Mouse (Mus musculus) megakaryocyte progenitor cell, adult 5-6 weeks (primary cell): ENCODE measurements at regions not wholly inside any gene's neighbourhood (a gene's known extent, or its start where the extent isn't known, plus 50 kb on each side); places are given as distances from the start of the nearest gene placed in this dataset.

Source experiments
- ATAC-seq: replicated peaks from 2 replicates; pipeline ENCODE4 v1.8.0; 2016; ENCODE audit warnings: mild to moderate bottlenecking, moderate TSS enrichment, inconsistent platforms; ENCODE audit not compliant: poor library complexity

DNA sequence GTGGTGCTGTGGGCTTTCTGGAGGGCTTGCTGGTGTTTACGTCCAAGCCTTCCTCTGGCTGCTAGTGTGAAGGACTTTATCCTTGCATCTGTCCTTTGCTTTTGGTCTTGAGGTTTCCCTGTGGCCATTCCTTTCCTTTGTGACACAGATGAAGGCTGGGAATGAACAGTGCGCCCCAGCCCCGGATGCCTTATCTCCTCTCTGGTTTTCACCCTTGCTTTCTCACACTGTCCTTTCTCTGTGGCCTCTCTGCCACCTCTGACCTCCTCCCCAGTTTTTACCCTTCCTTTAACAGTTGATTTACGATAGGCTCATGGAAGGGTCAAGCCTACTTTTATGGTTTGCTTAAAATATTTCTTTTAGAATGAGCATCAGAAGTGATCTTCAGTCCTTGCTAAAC lies 53.2 kb downstream of the Gas1 start:
- ATAC-seq = no peak

DNA sequence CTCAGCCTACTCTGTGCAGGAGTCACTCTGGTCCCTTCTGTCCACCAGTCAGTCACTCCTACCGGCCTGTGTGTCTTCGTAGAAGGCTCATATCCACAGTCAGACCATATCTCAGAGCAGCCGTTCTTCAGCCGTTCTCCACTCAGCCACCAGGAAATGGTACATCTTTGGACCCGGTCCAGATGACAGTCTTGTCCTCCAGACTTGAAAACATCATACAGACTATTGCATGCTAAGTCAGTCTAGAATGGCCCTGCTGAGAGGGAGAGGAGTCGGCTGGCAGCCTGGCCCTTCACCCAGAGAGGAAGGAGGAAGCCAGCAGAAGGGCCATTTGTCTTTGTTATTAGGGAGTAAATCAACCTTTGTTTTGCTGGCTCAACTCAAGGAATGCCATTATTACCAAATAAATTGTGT lies 54.0 kb downstream of the Gas1 start:
- ATAC-seq = no peak

DNA sequence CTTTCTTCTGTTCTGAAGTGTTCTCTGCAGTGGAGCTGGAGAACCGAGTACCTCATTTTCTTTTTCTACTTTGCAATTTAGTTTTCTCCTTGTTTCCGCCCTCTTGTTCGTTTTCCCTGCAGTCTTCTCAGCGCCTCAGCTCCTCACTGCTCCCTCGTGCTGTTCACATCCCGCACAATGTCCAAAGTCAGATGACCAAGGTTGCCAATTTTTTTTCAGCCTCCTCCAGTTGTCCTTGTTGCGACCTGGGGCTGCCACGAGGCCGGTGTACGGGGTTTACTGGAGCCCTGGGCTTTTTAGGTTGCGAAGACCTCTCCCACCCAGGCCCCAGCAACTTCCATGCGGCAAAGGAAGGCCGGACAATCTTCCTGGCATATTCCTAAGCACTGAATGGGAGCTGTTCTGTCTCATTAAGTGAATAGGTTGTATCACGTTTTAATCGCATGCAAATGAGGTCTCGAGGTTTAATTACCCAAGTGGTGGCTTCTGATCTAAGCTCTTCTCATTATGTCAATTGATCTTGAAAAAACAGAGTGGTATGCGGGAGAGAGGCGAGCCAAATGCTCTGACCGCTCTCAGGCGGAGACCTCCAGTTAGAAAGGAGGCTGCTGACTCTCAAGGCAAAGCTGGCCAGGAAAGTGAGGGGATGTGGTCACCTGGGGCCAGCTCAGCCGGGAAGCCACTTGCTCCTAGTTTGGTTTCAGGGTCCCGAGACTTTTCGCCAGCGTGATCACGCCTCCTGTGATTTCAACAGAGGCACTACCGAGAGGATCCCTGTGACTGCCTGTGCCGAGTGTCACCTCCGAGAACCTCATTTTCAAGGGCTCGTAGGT lies 54.6 kb downstream of the Gas1 start:
- no peak for ATAC-seq

DNA sequence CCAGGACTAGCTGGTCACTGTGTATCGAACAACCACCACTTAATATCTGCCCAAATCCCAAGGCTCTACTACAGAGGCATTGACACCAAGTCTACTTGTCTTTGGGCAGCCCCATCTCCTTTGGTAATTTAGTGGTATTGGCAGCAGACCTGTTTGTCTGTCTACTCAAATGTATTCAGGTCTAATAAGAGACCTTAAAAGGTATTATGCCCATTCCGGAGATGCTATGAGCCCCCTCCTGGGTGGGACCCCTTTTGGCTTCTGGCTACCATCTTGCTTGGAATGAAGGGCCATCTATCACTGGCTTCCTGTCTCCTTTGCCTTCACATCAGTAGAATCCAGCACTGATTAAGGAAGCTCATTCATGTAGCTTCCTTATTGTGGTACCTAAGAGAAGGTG lies 65.7 kb downstream of the Gas1 start:
- no peak for ATAC-seq

DNA sequence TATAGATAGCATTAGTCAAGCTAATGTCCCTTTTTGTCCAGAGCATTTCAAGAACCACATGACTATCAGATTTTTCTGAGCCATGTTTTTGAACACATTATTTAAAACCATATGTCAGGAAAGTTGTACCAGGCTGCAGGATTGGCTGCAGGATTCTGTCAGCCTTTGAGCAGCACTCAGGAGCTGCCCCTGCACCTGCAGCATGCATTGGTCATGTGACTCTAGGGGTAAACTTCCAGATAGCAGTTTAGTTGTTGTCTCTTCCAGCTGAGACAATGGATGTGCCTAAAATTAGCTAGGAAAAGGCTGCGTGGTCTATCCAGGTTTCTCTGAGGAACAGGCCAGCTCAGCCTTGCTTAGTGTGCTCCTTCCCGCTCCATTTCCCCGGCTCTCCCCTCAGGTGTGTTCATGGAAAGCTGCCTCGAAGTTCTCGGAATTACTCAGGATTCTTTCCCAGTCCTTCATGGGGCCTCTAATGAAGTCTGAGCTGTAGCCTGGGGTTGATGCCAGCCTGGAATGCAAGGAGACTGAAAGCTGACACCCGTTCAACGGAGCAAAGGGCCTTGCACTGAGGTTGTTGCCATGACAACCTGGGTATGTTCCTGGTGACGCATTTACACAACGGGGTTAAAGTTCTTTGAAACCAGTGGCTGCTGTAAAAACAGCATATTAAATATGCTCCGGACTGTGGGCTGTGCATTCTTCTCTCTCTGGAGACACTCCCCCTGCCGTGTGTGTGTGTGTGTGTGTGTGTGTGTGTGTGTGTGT lies 66.9 kb downstream of the Gas1 start:
- no peak for ATAC-seq

DNA sequence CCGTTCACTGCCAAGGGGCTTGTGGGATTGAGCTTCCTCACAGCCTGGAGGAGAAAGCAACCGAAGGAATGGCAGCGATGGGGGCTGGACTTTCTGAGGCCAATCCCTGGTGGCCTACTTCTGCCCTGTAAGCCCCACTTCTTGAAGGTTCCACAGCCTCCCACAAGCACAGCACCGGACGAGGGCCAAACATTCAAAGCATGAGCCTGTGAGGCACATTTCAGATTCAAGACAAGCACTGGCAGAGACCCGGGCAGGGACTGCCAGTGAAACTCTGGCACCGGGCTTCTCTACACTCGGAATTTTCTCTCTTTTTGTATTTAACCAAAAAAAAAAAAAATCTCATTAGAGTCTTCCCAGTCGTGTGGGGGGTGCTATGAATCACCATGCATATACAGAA lies 71.9 kb downstream of the Gas1 start:
- ATAC-seq = no peak

DNA sequence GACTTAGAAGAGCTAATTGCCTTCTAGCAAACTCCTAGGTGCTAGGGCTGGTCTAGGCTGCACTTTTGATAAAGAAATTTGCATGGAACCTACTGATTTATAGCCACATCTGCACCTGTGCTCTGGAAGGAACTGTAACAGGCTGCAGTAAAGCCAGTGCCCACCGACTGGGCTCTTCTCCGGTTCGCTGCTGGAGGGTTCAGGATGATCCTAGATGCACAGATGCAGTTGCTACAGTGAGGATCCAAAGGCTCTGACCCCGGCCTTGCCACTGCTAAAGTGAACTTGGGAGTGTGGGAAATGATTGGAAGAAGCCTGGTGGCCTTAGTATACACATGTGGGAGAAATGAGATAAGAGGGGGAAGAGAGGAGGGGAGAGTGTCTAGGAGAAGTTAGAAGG lies 75.5 kb downstream of the Gas1 start:
- no peak for ATAC-seq

DNA sequence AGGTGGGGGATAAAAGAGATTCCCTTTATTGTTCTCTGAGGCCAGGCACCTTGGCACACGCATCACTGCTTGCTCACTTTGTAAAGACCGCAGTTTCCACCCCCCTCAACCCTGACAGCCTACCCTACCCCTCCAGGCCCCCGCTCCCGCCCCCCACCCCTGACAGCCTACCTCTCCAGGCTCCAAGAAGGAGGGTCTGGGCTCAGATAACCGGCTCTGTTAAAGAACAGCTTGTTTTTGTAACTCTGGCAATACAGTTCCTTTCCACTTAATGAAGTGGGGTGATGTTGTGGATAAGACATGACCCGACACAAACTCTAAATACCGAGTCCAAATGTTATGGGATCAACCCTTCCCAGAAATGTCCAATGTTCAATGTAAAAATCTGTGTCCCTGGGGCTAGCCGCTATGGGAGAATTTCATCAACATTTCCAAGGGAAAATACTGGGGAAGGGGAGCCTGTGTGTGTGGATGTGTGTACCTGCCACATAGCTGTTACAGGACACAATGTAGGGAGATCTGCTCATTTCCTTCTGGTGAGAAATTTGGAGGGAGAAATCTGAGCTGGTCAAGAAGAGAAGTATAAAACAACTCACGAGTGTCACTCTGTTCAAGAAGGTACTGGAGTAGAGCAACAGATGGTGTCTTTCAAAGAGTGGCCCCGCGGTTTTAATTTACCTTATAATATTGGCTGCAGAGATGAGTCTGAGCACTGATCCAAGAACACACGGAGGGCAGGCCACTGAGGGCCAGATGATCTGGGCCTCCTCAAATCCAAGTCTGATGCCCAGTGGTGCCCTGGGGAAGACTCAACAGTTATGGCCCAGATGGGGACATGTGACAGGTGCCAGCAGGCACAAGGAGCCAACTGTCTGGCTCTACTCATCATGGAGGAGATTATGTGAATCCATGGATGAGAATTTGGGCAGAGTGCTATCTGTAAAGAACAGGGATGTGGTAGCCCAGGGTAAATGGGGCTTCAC lies 76.7 kb downstream of the Gas1 start:
- ATAC-seq = no peak

DNA sequence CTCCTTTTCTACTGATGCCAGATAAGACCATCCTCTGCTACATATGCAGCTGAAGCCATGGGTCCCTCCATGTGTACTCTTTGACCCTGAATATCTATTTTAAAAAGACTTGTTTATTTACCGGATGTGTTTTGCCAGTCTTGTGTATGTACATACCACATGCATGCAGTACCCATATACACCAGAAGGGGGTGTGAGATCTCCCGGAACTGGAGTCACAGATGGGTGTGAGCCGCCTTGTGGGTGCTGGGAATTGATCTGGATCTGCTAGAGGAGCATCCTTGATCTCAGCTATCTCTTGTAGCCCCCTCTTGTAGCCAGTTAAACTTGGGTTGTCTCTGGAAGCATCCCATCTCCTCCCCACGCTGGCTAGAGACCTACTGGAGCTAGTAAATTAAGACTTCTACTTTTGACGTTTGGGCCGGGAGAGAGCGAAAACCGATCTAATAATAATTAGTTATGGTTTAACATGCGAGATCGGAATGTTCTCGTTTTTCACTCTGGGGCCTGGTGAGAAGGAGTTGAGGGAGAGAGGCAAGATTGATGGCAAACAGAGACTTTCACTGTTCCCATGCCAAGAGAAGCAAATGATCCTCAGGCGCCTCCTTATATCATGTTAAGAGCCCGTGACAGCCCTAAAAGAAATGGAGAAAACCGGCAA lies 77.6 kb downstream of the Gas1 start:
- ATAC-seq = no peak

DNA sequence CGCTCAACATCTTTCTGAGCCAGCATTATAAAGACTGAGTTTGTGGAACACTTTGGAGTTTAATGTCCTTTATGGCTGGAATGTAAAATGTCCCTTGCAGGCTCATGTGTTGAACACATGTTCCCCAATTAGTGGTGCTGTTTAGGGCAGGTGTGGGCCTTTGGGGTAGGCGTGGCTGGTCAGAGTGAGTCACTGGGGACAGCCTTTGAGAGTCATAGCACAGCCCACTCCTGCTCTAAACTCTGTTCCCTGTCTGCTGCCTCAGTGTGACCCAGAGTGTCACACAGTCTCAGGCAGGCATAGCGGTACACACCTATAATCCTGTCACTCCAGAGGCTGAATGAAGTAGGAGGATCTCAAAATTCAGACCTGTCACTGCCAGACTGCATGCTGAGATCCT lies 78.8 kb downstream of the Gas1 start:
- no peak for ATAC-seq

DNA sequence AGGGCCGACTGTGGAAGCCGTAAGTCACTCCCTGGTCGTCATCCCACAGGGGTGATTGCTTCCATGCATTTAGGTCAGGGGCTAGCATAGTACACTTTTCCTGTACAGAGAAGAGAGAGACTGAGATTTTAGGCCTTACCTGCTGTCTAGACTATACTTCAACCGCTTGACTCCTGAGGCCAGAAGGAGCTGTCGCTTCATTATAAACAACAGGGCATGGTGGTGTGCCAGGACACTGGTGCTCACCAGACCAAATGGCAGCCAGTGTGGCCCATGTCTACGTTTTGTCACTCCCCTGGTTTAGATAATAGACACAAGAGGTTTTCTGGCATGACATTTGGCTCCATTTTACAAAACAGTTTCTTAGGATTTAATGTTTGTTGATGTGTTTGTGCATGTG lies 79.4 kb downstream of the Gas1 start:
- ATAC-seq = no peak

DNA sequence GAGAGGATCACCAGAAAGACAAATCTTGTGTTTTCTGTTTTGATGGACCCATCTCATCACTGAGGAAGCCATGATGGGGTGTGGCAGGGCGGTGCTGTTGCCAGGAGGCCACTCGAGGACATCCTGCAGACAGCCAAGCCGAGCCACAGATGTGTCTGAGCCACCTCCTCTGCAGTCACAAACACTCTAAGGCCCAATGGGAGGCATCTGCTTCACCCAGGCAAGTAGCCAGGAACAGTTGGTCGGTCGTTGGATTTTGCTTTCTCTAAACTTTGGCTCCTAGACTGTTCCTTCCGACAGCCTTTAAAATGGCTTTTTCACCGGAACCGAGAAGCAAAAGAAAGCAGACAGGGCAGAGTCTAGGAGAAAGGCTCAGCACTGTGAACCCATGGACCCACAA lies 90.5 kb downstream of the Gas1 start:
- ATAC-seq = no peak

DNA sequence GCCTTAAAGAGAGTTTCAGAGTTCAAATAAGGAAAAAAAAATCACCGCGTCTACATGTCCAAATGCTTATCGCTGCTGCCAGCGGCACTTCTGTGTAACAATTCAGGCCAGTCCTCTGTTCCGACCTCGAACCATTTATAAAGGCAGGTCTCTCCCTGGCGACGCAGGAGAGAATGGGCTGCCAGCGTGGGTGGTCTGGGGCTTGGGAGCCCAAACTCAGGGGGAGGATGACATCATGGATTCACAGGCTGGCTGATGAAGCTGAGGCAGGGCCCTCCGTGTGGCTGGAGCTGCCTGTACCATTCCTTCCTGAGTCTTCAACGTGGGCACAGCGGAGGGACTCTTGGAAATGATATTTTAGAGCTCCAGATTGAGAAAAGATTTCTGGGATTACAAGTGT lies 92.2 kb downstream of the Gas1 start:
- ATAC-seq = no peak

DNA sequence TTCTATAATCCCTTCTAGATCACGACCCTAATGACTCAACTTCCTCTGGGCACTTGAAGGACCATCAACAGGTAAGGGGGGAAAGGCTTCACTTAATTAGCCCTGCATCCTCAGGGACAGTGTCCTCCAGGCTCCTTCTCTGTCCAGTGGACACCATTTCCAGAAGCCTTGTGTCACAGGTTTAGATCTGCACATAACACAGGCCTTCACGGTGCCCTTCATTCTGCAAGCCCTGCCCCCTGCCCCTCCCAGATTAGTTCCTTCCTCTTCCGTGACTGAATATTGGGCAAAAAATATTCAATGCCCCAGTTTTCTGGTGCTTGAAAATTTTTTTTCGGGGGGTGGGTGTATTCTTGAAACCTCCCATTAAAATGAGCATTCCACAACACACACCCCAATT lies 92.9 kb downstream of the Gas1 start:
- no peak for ATAC-seq

DNA sequence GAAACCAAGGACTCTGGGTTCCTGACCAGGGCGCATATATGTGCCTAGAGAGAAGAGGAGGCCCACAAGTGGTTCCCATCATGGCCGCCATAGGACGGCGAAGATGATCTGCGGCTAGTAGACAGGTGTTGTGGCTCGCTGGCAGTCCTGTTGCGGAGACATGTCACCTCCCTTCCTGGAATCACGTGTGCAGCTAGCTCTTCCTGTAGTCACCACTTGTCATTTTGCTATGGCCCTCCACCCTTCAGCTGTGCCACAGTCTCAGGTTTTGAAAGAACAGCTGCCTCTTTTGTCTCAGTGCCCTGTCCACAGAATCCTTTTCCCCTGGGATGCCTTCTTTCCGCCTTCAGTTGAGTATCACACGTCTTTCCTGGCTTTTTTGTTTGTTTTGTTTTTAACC lies 97.1 kb downstream of the Gas1 start:
- ATAC-seq = no peak

DNA sequence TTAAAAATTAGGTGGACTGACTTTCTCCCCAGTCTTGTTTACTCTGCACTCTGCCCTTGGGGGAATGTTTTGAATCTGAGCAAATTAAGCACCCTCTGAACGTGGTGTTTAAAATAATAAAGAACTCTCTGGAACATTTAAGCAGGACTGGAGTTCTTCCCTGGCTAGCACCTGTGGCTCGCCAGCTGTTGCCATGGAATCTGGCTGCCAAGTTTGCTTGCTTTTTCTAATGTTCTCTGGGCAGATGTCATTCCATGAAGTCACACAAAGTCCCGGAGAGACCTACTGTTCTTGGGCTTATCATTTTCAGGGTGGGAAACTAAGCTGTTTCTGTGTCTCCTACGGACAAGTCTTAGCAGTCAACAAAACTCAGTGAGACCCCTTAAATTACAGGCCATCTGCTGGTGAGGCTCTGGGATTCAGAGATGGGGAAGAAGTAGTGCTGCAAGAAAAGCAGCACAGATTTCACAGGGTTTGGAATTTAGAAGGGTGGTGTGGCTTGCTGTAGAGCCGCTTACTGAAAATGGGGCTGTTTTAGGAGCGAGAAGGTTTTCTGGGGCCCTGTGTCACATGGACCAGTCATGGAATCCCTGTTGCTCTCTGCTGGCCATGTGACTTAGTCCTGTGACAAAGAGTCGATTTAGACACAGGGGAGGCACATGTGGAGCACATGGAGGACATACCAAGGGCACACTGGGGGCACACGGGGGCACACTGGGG lies 98.7 kb downstream of the Gas1 start:
- ATAC-seq = no peak

DNA sequence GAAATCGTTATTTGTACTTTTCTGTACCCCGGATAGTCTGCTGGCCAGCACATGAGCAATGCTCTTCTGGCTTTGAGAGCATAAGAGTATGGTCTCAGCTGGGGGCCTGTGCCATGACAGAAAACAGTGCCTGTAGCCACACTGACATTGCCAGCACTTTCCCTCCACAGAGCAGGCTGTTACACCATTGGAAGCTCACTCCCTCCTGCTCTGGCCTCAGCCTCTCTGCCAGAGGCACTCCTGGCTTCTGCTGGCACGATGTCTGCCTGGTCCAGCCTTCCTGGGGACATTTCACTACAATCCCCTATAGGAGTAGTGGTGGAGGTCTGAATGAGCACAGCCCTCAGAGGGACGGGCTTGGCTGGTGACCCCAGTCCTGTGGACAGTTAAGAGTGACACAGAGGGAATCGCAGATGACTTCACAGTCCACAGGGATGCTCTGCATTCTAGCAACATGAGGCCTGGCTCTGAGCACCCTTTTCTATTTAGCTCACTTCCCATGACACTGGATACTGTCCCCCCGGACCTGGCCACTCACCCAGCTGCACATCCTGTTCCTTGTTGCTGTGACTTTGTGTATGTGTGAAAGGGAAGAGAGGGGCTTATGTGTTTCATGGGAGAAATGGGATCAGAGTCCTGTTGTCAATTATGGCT lies 100.9 kb downstream of the Gas1 start:
- ATAC-seq = no peak

DNA sequence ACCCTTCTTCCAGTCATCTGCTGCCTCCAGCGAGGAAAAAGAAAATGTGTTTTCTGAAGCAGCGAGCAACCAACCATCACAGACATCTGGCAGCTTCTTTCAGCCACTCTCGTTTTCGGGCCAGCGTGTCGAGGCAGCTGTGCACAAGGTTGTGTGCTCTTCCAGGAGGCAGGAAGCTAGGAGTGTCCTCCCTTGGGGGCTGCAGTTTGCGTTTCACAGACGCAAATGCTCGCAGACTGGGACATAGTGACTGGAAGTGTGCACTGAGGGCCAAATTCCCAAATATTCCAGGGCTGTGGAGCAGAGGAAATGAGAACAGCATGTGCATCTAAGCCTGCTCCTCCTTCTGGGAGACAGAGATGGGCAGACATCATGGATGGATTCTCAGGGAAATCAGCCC lies 105.6 kb downstream of the Gas1 start:
- no peak for ATAC-seq

DNA sequence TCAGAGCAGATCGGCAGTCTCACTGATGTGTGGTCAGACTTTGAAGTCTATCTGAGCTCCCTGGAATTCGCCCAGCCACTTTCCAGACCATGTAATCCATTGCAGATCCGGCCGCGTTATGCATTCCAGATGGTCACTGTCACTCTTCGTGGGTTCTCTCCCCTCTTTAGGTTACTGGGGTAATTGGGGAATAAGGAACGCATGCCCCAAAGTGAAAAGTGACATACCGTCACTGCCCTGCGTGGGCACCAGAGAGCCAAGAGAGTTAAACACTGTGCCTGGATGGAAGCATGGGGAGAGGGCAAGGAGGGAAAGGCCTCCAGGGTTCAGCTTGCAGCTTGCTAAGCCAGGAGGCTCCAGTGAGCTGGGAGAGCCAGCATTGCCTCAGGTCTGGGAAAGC lies 108.0 kb downstream of the Gas1 start:
- ATAC-seq = no peak

DNA sequence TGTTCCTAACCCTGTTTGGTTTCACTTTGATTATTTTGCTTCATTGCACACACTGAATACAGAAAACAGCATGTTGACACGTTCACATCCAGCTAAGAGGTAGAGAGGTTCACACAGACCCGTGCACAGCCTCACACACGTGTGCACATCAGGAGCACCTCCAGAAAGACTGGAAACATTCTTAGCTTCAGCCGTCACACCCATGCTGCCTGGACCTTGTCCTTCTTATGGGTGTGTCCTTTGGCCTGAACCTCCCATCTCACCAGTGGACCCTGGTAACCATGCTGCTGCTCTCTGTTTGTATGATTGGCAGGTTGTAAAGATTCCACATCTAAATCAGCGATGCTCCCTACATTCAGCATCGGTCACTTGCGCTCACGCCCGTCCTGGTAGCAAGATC lies 109.8 kb downstream of the Gas1 start:
- no peak for ATAC-seq
